Mouse (Mus musculus) cerebellum, adult 2 months (tissue): Measurements from ENCODE around the gene Hist1h3g.

Source experiments
- CTCF ChIP-seq: fragments of 200-500 bp; IDR thresholded peaks from 2 replicates; pipeline ENCODE4 v1.5.1; 2011; ENCODE audit warnings: low read depth, mild to moderate bottlenecking, control low read depth, low read length, moderate library complexity, borderline replicate concordance; ENCODE audit not compliant: insufficient read depth
- POLR2A ChIP-seq: fragments of 200-500 bp; IDR thresholded peaks from 2 replicates; pipeline ENCODE4 v1.6.1; 2011; ENCODE audit warnings: low read length, control low read depth, borderline replicate concordance; ENCODE audit not compliant: insufficient read depth

GRCm38 (mm10) chr13:23562699-23563462, 27.7 kb downstream of the Hist1h3g start:
- TF ChIP-seq POLR2A (no peak), CTCF (no peak)
